Mouse (Mus musculus): ENCODE results near the gene Thap7.
A peak's percentile ranks its signal among the peaks of the same experiment; 100 is the strongest.

Thap7 gene

DNA sequence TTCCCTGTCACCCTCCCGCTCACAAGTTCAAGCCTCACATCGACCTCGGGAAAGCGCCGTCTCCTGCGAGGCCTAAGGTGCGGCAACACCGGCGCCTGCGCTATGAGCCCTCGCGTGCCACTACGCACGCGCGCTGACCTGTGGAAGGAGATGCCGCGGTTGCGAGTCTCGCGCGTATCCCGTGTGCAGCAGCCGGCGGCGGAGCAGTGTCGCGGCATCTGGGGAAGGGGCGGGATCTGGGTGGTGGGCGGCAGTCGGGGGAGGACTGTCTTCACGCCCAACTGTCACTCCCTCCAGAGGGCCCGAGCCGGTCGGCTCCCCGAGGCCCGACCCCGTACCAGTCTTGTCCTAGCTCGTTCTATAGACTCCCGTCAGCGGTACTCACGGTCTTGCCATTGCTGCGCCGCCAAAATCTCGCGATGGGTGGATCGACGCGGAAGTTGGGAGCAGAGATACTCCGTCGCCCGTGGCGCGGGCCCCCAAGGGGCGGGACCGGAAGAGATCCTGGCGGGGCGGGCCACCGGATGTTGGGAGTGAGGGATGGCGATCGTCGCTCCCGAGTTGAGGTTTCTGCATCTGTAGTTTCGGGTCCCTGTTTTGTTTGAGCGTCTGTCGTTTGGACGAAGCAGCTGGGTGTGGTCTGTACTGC lies at the start of gene Thap7:
TSS of gene Thap7 (minus strand) at position 497 of the 649 bp plus-strand sequence.
- H3K4me3 ChIP-seq (replicated peaks; ENCODE audit: low read length) = peak within 1 kb of the TSS; percentile 87
- H3K9me3 ChIP-seq (ENCODE audit: low read length) = no peaks in the 10 kb centered on the region
- TF ChIP-seq POU5F1 (IDR thresholded peaks at IDR 0.05; ENCODE audit: borderline replicate concordance, low read length) = no peak
- TF ChIP-seq NANOG (IDR thresholded peaks at IDR 0.05; ENCODE audit: borderline replicate concordance, low read length) = no peak
- TF ChIP-seq CTCF (conservative IDR thresholded peaks at IDR 0.05; ENCODE audit: low read length) = no peak
- H3K27me3 ChIP-seq (ENCODE audit: insufficient read depth, low read length) = no peaks in the 10 kb centered on the region; the same call in 1 of the 2 replicates
- H3K36me3 ChIP-seq (ENCODE audit: insufficient read depth, low read length) = peaks cover 32% of the 10 kb centered on the region
- H3K4me1 ChIP-seq (replicated peaks; ENCODE audit: low read depth, low read length) = peaks cover 52% of the 10 kb centered on the region

DNA sequence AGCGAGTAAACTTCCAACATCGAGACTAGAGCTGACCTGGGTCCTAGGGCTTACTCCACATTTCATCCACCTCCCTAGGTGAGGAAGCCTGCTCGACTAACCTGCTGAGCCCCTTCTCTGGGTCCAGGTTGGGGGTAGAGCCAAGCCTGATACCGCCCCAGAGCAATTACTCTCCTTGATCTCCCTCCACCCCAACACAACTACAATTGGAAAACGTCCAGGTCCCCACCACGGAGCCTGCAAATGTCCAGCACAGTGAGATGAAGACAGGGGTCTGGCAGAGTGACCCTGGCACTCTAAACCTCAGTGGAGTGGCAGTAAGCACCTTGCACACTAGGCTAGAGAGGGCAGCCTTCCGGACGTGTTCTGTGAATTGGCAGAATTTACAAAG lies 45.9 kb upstream of the Thap7 start:
- TF ChIP-seq CTCF (conservative IDR thresholded peaks at IDR 0.05; ENCODE audit: low read length) (no peak), NANOG (IDR thresholded peaks at IDR 0.05; ENCODE audit: borderline replicate concordance, low read length) (no peak), POU5F1 (IDR thresholded peaks at IDR 0.05; ENCODE audit: borderline replicate concordance, low read length) (no peak)
- H3K4me1 ChIP-seq (replicated peaks; ENCODE audit: low read depth, low read length) = peaks cover 33% of the 10 kb centered on the region
- peaks cover 57% of the 10 kb centered on the region for H3K27me3 ChIP-seq (ENCODE audit: insufficient read depth, low read length)

DNA sequence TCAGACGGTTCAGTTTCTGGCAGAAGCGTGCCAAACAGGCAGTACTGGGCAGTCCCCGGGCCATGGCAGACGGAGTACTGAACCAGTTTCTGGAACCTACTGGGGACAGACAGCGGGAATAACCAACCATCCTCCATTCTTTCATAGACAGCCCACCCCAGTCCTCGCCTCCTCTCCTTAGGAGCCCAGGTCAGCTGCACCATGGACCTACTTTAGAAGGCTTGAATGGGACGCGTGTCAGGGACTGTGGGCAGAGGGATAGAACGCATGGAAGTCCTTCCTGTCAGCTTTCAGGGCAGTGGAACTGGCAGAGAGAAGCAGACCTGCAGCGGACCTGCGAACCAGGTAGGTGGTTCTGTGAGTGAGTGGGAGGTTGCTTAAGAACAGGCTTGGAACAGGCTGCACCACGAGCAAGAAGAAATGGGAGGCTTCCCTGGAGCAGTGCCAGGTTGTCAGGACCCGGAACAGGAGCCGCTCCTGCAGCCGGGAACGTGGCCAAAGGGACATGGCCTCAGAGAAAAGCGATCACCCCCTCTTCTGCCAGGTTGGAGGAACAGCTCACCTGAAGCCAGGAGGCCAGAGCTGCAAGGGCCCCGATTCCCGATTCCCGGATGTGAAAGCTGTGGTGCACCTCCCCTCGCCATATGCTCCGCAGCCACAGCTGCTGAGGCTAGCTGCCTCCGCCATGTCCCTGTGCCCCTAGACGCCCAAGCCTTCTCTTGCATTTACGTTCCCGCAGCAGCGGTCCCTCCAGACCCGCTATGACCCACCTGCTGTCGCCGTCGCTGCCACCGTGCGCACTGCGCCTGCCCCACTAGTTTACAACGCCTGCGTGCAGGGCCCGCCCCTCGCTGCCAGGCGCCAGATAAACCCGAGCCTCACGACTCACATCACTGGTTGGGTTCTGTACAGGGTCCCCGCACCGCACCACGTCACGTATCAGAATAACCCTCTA lies 45.2 kb upstream of the Thap7 start:
- TF ChIP-seq POU5F1 (IDR thresholded peaks at IDR 0.05; ENCODE audit: borderline replicate concordance, low read length) = no peak
- no peak for TF ChIP-seq CTCF (conservative IDR thresholded peaks at IDR 0.05; ENCODE audit: low read length)
- no peak for TF ChIP-seq NANOG (IDR thresholded peaks at IDR 0.05; ENCODE audit: borderline replicate concordance, low read length)
- H3K4me3 ChIP-seq (replicated peaks; ENCODE audit: low read length) = peak overlapping the region; percentile 81
- H3K9me3 ChIP-seq (ENCODE audit: low read length) = no peaks in the 10 kb centered on the region
- H3K36me3 ChIP-seq (ENCODE audit: insufficient read depth, low read length) = no peaks in the 10 kb centered on the region
- H3K4me1 ChIP-seq (replicated peaks; ENCODE audit: low read depth, low read length) = peaks cover 33% of the 10 kb centered on the region
- peaks cover 64% of the 10 kb centered on the region for H3K27me3 ChIP-seq (ENCODE audit: insufficient read depth, low read length)

More for the DNA sequence above, 45.9 kb upstream of the Thap7 start:
- H3K4me3 ChIP-seq (replicated peaks; ENCODE audit: low read length) = peak overlapping the region; percentile 81
- no peaks in the 10 kb centered on the region for H3K36me3 ChIP-seq (ENCODE audit: insufficient read depth, low read length)
- no peaks in the 10 kb centered on the region for H3K9me3 ChIP-seq (ENCODE audit: low read length)

DNA sequence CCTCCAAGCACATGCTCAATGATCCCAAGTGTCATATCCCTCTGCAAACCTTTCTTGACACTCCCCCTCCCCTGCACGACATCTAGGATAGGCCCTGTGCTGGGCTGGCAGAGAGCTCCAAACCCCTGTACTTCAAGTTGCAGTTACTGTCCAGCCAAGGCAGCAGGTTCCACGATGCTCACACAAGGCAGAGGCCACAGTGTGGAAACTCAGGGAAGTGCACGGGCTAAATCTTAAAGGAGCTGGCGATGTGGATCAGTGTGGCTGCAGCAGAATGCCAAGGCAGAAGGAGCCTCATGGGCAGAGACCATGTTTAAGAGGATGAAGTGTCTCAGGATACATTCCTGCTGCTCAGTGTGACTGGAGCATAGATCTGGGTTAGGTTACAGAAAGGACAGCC lies 35.2 kb upstream of the Thap7 start:
- Histone ChIP-seq H3K27me3 (ENCODE audit: insufficient read depth, low read length) (peaks cover 79% of the 10 kb centered on the region), H3K4me3 (replicated peaks; ENCODE audit: low read length) (no peak overlapping the region), H3K9me3 (ENCODE audit: low read length) (no peaks in the 10 kb centered on the region), H3K4me1 (replicated peaks; ENCODE audit: low read depth, low read length) (peaks cover 16% of the 10 kb centered on the region), H3K36me3 (ENCODE audit: insufficient read depth, low read length) (no peaks in the 10 kb centered on the region)
- TF ChIP-seq CTCF (conservative IDR thresholded peaks at IDR 0.05; ENCODE audit: low read length) (no peak; the same call in 1 of the 2 replicates), NANOG (IDR thresholded peaks at IDR 0.05; ENCODE audit: borderline replicate concordance, low read length) (no peak), POU5F1 (IDR thresholded peaks at IDR 0.05; ENCODE audit: borderline replicate concordance, low read length) (no peak)

DNA sequence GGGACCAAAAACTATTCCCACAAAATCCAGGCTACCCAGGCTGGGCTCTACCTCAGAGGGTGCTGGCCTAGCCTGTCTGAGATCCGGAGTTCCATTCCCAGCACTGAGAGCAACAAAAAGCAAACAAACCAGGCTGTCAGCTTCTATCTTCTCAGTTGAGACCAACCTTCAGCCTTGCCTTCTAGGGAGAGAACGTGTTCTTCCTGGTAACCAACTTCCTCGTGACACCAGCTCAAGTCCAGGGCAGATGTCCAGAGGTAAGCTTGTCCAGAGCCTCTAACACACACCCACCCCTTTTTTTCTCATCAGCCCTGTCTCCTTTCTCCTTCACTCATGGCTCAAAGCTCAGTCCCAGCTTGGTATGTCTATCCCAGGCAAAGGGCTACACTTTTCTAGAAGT lies 33.8 kb upstream of the Thap7 start:
- no peak overlapping the region for H3K4me3 ChIP-seq (replicated peaks; ENCODE audit: low read length)
- no peaks in the 10 kb centered on the region for H3K36me3 ChIP-seq (ENCODE audit: insufficient read depth, low read length)
- H3K4me1 ChIP-seq (replicated peaks; ENCODE audit: low read depth, low read length) = peaks cover 23% of the 10 kb centered on the region
- peaks cover 74% of the 10 kb centered on the region for H3K27me3 ChIP-seq (ENCODE audit: insufficient read depth, low read length)
- TF ChIP-seq POU5F1 (IDR thresholded peaks at IDR 0.05; ENCODE audit: borderline replicate concordance, low read length) = no peak
- no peaks in the 10 kb centered on the region for H3K9me3 ChIP-seq (ENCODE audit: low read length)

DNA sequence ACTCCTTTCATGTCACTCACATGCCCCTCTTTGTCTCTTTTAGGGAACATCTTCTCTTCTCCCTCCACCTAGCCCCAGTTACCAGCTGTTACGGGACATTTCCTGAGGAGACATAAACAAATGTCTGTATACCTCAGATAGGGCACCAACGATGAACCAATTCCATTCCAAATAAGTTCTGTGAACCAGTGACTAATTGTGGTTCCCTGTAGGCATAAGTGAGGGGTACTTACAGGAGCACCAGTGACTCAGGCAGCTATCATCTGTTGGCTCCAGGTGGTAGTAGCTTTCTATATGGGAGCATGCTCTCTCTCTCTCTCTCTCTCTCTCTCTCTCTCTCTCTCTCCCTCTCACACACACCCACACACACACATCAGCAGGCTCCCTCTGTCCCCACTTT lies 33.3 kb upstream of the Thap7 start:
- TF ChIP-seq NANOG (IDR thresholded peaks at IDR 0.05; ENCODE audit: borderline replicate concordance, low read length) = no peak
- no peak for TF ChIP-seq POU5F1 (IDR thresholded peaks at IDR 0.05; ENCODE audit: borderline replicate concordance, low read length)
- no peak for TF ChIP-seq CTCF (conservative IDR thresholded peaks at IDR 0.05; ENCODE audit: low read length)
- H3K27me3 ChIP-seq (ENCODE audit: insufficient read depth, low read length) = peaks cover 79% of the 10 kb centered on the region
- H3K4me1 ChIP-seq (replicated peaks; ENCODE audit: low read depth, low read length) = peaks cover 29% of the 10 kb centered on the region
- no peak overlapping the region for H3K4me3 ChIP-seq (replicated peaks; ENCODE audit: low read length)
- no peaks in the 10 kb centered on the region for H3K36me3 ChIP-seq (ENCODE audit: insufficient read depth, low read length)
- H3K9me3 ChIP-seq (ENCODE audit: low read length) = no peaks in the 10 kb centered on the region

DNA sequence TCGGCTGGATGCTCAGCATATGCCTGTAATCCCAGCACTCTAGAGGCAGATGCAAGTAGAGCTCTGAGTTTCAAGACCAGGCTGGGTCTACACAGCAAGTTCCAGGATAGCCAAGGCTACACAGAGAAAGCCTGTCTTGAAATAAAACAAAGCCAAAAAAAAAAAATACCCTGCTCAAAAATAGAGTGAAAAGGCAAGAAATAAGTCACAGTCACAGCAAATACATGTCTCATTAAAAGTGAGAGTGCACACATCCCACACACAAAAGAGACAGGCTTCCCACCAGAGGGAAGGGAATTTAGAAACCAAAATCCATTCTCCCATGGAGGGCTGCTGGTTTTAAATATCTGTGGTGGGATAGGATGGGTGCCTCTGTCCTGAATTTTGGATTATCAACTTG lies 32.6 kb upstream of the Thap7 start:
- no peaks in the 10 kb centered on the region for H3K36me3 ChIP-seq (ENCODE audit: insufficient read depth, low read length)
- TF ChIP-seq POU5F1 (IDR thresholded peaks at IDR 0.05; ENCODE audit: borderline replicate concordance, low read length) (no peak), NANOG (IDR thresholded peaks at IDR 0.05; ENCODE audit: borderline replicate concordance, low read length) (no peak)
- H3K4me3 ChIP-seq (replicated peaks; ENCODE audit: low read length) = no peak overlapping the region
- H3K27me3 ChIP-seq (ENCODE audit: insufficient read depth, low read length) = peaks cover 80% of the 10 kb centered on the region
- H3K9me3 ChIP-seq (ENCODE audit: low read length) = no peaks in the 10 kb centered on the region
- peaks cover 35% of the 10 kb centered on the region for H3K4me1 ChIP-seq (replicated peaks; ENCODE audit: low read depth, low read length)

DNA sequence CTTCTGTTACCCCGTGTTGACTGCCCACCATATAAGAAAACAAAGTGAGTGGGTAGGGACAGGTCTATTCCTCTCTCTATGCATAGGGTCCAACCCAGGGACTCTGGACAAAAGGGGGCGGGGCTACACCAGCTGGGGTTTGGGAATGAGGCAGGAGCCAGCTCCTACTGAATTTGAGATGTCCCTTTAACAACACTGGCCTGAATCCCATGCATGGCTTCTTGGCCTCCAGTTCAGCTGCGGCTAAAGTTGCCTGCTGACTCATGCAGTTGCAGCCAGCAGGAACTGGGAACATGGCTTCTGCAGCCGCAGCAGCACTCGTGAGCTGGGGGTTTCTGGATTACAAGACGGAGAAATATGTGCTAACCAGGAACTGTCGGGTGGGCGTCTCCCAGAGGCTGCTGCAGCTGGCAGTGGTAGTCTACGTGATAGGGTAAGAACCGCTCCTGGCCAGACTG lies 30.8 kb upstream of the Thap7 start, which contains the start of gene P2rx6:
TSS of gene P2rx6 (plus strand) at position 135 of the 458 bp plus-strand sequence.
- Histone ChIP-seq H3K27me3 (ENCODE audit: insufficient read depth, low read length) (peaks cover 70% of the 10 kb centered on the region), H3K9me3 (ENCODE audit: low read length) (no peaks in the 10 kb centered on the region), H3K4me3 (replicated peaks; ENCODE audit: low read length) (peak within 1 kb of the TSS; percentile 66)

More for the DNA sequence above, 30.8 kb upstream of the Thap7 start, which contains the start of gene P2rx6:
- TF ChIP-seq POU5F1 (IDR thresholded peaks at IDR 0.05; ENCODE audit: borderline replicate concordance, low read length) (no peak), CTCF (conservative IDR thresholded peaks at IDR 0.05; ENCODE audit: low read length) (no peak), NANOG (IDR thresholded peaks at IDR 0.05; ENCODE audit: borderline replicate concordance, low read length) (no peak)
- H3K36me3 ChIP-seq (ENCODE audit: insufficient read depth, low read length) = no peaks in the 10 kb centered on the region
- H3K4me1 ChIP-seq (replicated peaks; ENCODE audit: low read depth, low read length) = peaks cover 44% of the 10 kb centered on the region
